Mouse (Mus musculus): ENCODE results near the gene Gnat3. TPM values are rescaled to one million over a fixed set of nuclear protein-coding genes. Genes with fewer than 3 reads are reported as not detected.

Gnat3 gene
- total and polyA plus RNA-seq, 3 experiments = not detected

GRCm38 (mm10) chr5:18000185-18000584 lies 37.8 kb downstream of the Gnat3 start:
- Histone ChIP-seq H3K27me3 (ENCODE audit: control insufficient read depth in 1 of 2, insufficient read depth in 2 of 2, low read length in 2 of 2) (no peaks in the 10 kb centered on the region), H3K4me1 (ENCODE audit: control insufficient read depth in 1 of 2, insufficient read depth in 2 of 2, low read length in 2 of 2) (no peaks in the 10 kb centered on the region), H3K79me2 (ENCODE audit: control insufficient read depth, insufficient read depth, low read length, poor library complexity) (no peaks in the 10 kb centered on the region), H3K27ac (ENCODE audit: control insufficient read depth, low read depth, low read length) (no peak overlapping the region), H3K36me3 (ENCODE audit: control insufficient read depth in 1 of 2, insufficient read depth in 2 of 2, low read length in 2 of 2) (no peaks in the 10 kb centered on the region; a peak in 1 of 4 replicates), H3K4me3 (ENCODE audit: control insufficient read depth in 1 of 2, insufficient read depth in 1 of 2, low read depth in 2 of 2, low read length in 2 of 2) (no peak overlapping the region), H3K9me3 (replicated peaks; ENCODE audit: insufficient read depth, low read length) (no peaks in the 10 kb centered on the region), H3K9ac (ENCODE audit: control insufficient read depth, low read depth, low read length, poor library complexity, severe bottlenecking) (no peak overlapping the region)
- TF ChIP-seq MXI1 (IDR thresholded peaks at IDR 0.05; ENCODE audit: low read depth, low read length) (no peak), POLR2AphosphoS5 (IDR thresholded peaks at IDR 0.05; ENCODE audit: borderline replicate concordance, low read depth, low read length) (no peak), NRF1 (IDR thresholded peaks at IDR 0.05; ENCODE audit: insufficient read depth, low read depth, low read length, poor library complexity, severe bottlenecking) (no peak), UBTF (IDR thresholded peaks at IDR 0.05; ENCODE audit: borderline replicate concordance, insufficient read depth, low read depth, low read length) (no peak), MAZ (IDR thresholded peaks at IDR 0.05; ENCODE audit: low read depth, low read length) (no peak), USF1 (IDR thresholded peaks at IDR 0.05; ENCODE audit: low read depth, low read length) (no peak), CHD1 (IDR thresholded peaks at IDR 0.05; ENCODE audit: low read depth, low read length) (no peak), SIN3A (IDR thresholded peaks at IDR 0.05; ENCODE audit: low read length) (no peak), ZC3H11A (IDR thresholded peaks at IDR 0.05; ENCODE audit: low read depth, low read length) (no peak)
- no peak for DNase-seq (ENCODE audit: low read depth, low spot score)

DNA sequence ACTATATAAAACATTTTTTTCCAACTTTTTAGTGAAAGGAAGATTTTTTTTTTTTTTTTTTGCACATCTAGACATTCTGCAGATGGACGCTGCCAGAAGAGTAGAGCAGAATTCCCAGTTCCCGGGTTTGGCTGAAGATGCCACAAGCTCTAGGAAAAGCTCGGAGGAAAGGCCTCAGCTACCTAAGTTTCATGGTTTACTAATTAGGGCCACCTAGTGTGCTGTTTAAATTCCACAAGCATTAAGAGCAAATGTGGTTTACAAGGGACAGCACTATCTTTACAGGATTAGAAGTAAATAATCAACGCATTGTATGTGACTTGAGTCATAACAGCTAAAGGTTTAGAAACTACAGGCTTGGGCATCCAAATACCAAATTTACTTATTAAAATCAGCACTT lies 39.3 kb downstream of the Gnat3 start:
- Histone ChIP-seq H3K36me3 (ENCODE audit: control insufficient read depth in 1 of 2, insufficient read depth in 2 of 2, low read length in 2 of 2) (peaks cover 0 to 2% of the 10 kb centered on the region in 2 experiments; a peak in 2 of 4 replicates), H3K27ac (ENCODE audit: control insufficient read depth, low read depth, low read length) (no peak overlapping the region), H3K27me3 (ENCODE audit: control insufficient read depth in 1 of 2, insufficient read depth in 2 of 2, low read length in 2 of 2) (no peaks in the 10 kb centered on the region), H3K4me3 (ENCODE audit: control insufficient read depth in 1 of 2, insufficient read depth in 1 of 2, low read depth in 2 of 2, low read length in 2 of 2) (no peak overlapping the region), H3K9ac (ENCODE audit: control insufficient read depth, low read depth, low read length, poor library complexity, severe bottlenecking) (no peak overlapping the region), H3K4me1 (ENCODE audit: control insufficient read depth in 1 of 2, insufficient read depth in 2 of 2, low read length in 2 of 2) (no peaks in the 10 kb centered on the region), H3K79me2 (ENCODE audit: control insufficient read depth, insufficient read depth, low read length, poor library complexity) (no peaks in the 10 kb centered on the region), H3K9me3 (replicated peaks; ENCODE audit: insufficient read depth, low read length) (no peaks in the 10 kb centered on the region)
- TF ChIP-seq RCOR1 (IDR thresholded peaks at IDR 0.05; ENCODE audit: low read depth, low read length) = no peak
- no peak for TF ChIP-seq CHD2 (IDR thresholded peaks at IDR 0.05; ENCODE audit: low read length)
- no peak for TF ChIP-seq MEF2A (IDR thresholded peaks at IDR 0.05; ENCODE audit: extremely low read depth, insufficient replicate concordance, low read depth, low read length, poor library complexity, severe bottlenecking)
- no peak for TF ChIP-seq UBTF (IDR thresholded peaks at IDR 0.05; ENCODE audit: borderline replicate concordance, insufficient read depth, low read depth, low read length)
- no peak for TF ChIP-seq JUND (IDR thresholded peaks at IDR 0.05; ENCODE audit: low read depth, low read length)
- TF ChIP-seq SMC3 (IDR thresholded peaks at IDR 0.05; ENCODE audit: low read depth, low read length) = no peak
- TF ChIP-seq ZC3H11A (IDR thresholded peaks at IDR 0.05; ENCODE audit: low read depth, low read length) = no peak
- TF ChIP-seq BHLHE40 (IDR thresholded peaks at IDR 0.05; ENCODE audit: borderline replicate concordance, low read depth, low read length) = no peak
- no peak for TF ChIP-seq ZNF384 (IDR thresholded peaks at IDR 0.05; ENCODE audit: low read depth, low read length)
- no peak for TF ChIP-seq TAL1 (IDR thresholded peaks at IDR 0.05; ENCODE audit: low read length)
- no peak for TF ChIP-seq GATA1 (IDR thresholded peaks at IDR 0.05; ENCODE audit: low read depth, low read length)
- no peak for TF ChIP-seq MAX (IDR thresholded peaks at IDR 0.05; ENCODE audit: low read length)
- TF ChIP-seq ELF1 (IDR thresholded peaks at IDR 0.05; ENCODE audit: low read depth, low read length) = no peak
- no peak for TF ChIP-seq ZMIZ1 (IDR thresholded peaks at IDR 0.05; ENCODE audit: low read depth, low read length)
- TF ChIP-seq MYB (IDR thresholded peaks at IDR 0.05; ENCODE audit: low read depth, low read length) = no peak
- no peak for TF ChIP-seq MXI1 (IDR thresholded peaks at IDR 0.05; ENCODE audit: low read depth, low read length)
- no peak for TF ChIP-seq E2F4 (IDR thresholded peaks at IDR 0.05; ENCODE audit: borderline replicate concordance, low read depth, low read length)
- no peak for TF ChIP-seq MYC (IDR thresholded peaks at IDR 0.05; ENCODE audit: low read depth, low read length)
- DNase-seq (ENCODE audit: low read depth, low spot score) = no peak
